Mouse (Mus musculus) small intestine, adult 2 months (tissue): ENCODE measurements around the gene Rdh5. TPM values are rescaled to one million over a fixed set of nuclear protein-coding genes. Genes with fewer than 3 reads are reported as not detected.

ENCODE experiments used
- H3K27ac ChIP-seq: fragments of 200-500 bp; 2 replicates; pipeline ENCODE4 v1.5.1; 2012; ENCODE audit warnings: low read depth, low read length, control low read depth, inconsistent platforms; ENCODE audit not compliant: insufficient read depth
- H3K27me3 ChIP-seq: fragments of 200-500 bp; 2 replicates; pipeline ENCODE4 v1.6.1; 2012; ENCODE audit warnings: mild to moderate bottlenecking, moderate library complexity, low read length, inconsistent platforms; ENCODE audit not compliant: control insufficient read depth, insufficient read depth
- H3K36me3 ChIP-seq: fragments of 200-500 bp; 2 replicates; pipeline ENCODE4 v1.6.1; 2012; ENCODE audit warnings: mild to moderate bottlenecking, low read length, control low read depth, inconsistent platforms; ENCODE audit not compliant: control insufficient read depth, insufficient read depth
- H3K4me1 ChIP-seq: fragments of 200-500 bp; 2 replicates; pipeline ENCODE4 v1.6.1; 2012; ENCODE audit warnings: low read length, inconsistent platforms, mixed read lengths; ENCODE audit not compliant: control insufficient read depth, insufficient read depth, insufficient read length
- H3K4me3 ChIP-seq: fragments of 200-500 bp; 2 replicates; pipeline ENCODE4 v1.5.1; 2012; ENCODE audit warnings: low read depth, mild to moderate bottlenecking, control low read depth, inconsistent platforms, low read length, moderate library complexity
- CTCF ChIP-seq: fragments of 200-500 bp; IDR thresholded peaks from 2 replicates; pipeline ENCODE4 v1.5.1; 2012; ENCODE audit warnings: low read depth, mild to moderate bottlenecking, control low read depth, inconsistent platforms, low read length, moderate library complexity, mixed read lengths; ENCODE audit not compliant: insufficient replicate concordance, insufficient read length; ENCODE audit errors: extremely low read depth
- POLR2A ChIP-seq: fragments of 200-500 bp; IDR thresholded peaks from 2 replicates; pipeline ENCODE4 v1.6.1; 2012; ENCODE audit warnings: low read depth, mild to moderate bottlenecking, control low read depth, inconsistent platforms, low read length, moderate library complexity
- WGBS: fragments of 180-500 bp; shearing (Covaris S2); methylation state at CpG from one replicate; pipeline ENCODE4 v1.1.7; 2018; 5-methylcytosine and 5-hydroxymethylcytosine counted together
- polyA plus RNA-seq: library from polyadenylated mRNA; depleted of rRNA; stranded (reverse); fragments of >200 nt; gene quantifications from 2 replicates; pipeline ENCODE4 v1.2.3, GENCODE M21; 2012

The Rdh5 gene
- polyA plus RNA-seq, 1 experiment: 30.3 TPM

DNA sequence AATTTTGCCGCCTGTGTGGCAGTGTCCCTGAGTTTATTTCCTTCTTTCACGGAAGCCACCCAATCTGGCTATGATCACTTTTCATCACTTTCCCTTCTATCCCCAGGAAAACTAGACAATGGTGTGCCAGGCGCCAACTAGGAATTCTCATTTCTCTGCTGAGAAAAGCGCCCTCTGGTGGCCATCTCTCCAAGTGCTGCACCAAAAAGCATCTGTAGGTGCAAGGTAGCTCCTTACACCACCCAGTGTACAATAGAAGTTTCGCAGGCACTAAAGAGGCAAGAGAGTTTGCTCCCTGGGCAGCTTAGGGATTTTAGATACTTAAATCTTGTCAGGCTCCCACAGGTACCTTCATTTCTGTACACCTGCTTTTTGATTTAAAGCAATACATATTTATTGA, 9.5 kb downstream of the Rdh5 start:
- TF ChIP-seq CTCF: peak; percentile 97; the same call in 1 of the 2 replicates
- TF ChIP-seq POLR2A: no peak
- Histone ChIP-seq H3K27ac (no peak overlapping the region), H3K4me3 (no peak overlapping the region), H3K27me3 (no peaks in the 10 kb centered on the region; the same call in 1 of the 2 replicates), H3K36me3 (peaks cover 27% of the 10 kb centered on the region), H3K4me1 (peaks cover 6% of the 10 kb centered on the region)
- 8% methylated on average over 5 of the region's 5 CpGs for whole genome bisulfite sequencing

DNA sequence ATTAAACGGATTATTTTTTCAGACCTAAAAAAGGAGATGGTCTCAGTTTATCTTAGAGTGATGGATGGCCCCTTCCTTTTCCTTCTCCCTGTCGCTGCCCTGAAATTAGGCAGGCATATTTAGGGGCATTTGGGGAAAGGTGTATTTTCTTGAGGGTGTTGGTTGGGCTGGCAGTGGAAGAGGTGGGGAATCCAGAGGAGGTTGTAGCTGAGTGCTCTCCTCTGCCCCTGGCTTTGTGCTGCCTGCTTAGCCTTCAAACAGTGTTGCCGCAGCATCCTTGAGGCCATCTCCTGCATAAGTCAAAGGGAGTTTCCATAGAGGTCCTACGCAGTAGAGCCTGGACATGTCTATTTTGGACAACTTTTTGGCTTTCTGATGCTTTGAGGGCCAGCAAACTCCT, 9.9 kb downstream of the Rdh5 start:
- Histone ChIP-seq H3K27ac (no peak overlapping the region), H3K4me3 (no peak overlapping the region), H3K36me3 (peaks cover 25% of the 10 kb centered on the region), H3K4me1 (peaks cover 4% of the 10 kb centered on the region; the same call in 1 of the 2 replicates), H3K27me3 (no peaks in the 10 kb centered on the region; the same call in 1 of the 2 replicates)
- 83% methylated on average over 4 of the region's 4 CpGs for WGBS
- TF ChIP-seq CTCF (no peak), POLR2A (no peak)

DNA sequence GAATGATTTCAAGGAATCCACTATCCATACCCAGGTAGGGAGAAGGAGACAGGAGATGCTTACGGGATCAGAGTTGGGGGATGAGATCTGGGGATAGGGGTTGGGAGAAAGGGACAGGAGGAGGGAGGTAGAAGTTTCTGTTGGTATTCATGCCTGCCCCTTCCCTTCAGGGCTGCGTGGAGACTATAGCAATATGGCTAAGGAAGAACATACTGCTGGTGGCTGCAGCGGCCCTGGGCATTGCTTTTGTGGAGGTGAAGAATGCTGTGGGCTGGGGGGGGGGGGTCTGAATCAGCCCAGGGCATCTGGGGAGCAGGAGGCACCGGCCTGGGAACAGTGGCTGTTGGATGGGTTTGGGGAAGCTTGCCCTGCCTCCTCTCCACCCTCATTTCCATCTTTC, 10.4 kb downstream of the Rdh5 start:
- no peak overlapping the region for H3K27ac ChIP-seq
- peaks cover 21% of the 10 kb centered on the region for H3K36me3 ChIP-seq
- no peak for TF ChIP-seq POLR2A
- TF ChIP-seq CTCF: no peak
- H3K27me3 ChIP-seq: no peaks in the 10 kb centered on the region; the same call in 1 of the 2 replicates
- H3K4me3 ChIP-seq: no peak overlapping the region
- H3K4me1 ChIP-seq: peaks cover 3% of the 10 kb centered on the region; the same call in 1 of the 2 replicates
- 80% methylated on average over 4 of the region's 4 CpGs for WGBS

DNA sequence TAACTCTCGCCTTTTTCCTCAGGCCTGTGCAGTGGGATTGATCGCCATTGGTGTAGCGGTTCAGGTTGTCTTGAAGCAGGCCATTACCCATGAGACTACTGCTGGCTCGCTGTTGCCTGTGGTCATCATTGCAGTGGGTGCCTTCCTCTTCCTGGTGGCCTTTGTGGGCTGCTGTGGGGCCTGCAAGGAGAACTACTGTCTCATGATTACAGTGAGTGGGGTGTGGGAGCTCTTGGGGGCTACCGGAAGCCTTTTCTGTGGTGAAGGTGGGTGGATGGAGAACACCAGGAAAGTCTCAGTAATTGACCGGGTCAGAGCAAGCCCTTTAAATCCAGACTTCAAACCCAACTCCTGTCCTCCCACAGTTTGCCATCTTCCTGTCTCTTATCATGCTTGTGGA, 11.3 kb downstream of the Rdh5 start:
- Histone ChIP-seq H3K27me3 (no peaks in the 10 kb centered on the region; the same call in 1 of the 2 replicates), H3K36me3 (peaks cover 17% of the 10 kb centered on the region), H3K4me1 (peaks cover 3% of the 10 kb centered on the region; the same call in 1 of the 2 replicates), H3K27ac (no peak overlapping the region), H3K4me3 (peak overlapping the region; percentile 100)
- WGBS: 90% methylated on average over 6 of the region's 6 CpGs
- TF ChIP-seq CTCF: no peak
- no peak for TF ChIP-seq POLR2A

DNA sequence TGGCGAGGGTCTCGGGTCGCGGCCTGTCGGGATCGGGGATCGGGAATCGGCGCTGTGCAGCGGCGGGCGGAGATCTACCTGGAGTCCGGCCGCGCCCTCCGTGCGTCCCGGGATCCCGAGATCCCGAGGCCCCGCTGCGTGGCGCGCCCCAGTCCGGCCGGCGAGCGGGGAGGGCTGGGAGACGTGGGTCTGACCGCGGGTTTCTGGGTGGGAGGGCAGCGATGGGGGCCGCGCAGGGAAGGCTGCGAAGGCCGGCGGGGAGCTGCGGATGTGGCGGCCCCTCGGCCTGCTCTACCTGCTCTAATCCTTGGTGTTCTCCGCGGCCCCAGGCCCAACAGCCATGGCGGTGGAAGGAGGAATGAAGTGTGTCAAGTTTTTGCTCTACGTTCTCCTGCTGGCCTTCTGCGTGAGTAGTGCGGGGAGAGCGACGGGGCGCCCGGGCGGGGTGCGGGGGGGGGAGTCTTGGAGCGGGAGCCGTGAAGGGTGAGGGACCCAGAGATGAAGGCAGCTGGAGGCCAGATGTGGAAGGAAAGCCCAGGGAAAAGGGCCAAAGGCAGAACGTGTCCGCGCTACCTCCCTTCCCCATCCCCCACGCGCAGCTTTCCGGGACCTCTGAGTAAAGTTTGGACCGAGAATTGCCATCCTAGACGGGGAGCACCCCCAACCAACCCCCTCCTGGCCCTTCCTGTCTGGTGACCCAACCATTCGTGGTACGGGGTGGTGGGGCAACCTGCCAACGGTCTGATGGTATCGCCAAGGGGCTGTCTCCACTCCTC, 12.4 kb downstream of the Rdh5 start:
- TF ChIP-seq POLR2A: no peak
- no peak for TF ChIP-seq CTCF
- Histone ChIP-seq H3K4me3 (peak overlapping the region; percentile 100), H3K27me3 (no peaks in the 10 kb centered on the region; the same call in 1 of the 2 replicates), H3K4me1 (peaks cover 3% of the 10 kb centered on the region; the same call in 1 of the 2 replicates), H3K36me3 (peaks cover 15% of the 10 kb centered on the region), H3K27ac (peak overlapping the region; percentile 90)
- WGBS: 2% methylated on average over 66 of the region's 66 CpGs

DNA sequence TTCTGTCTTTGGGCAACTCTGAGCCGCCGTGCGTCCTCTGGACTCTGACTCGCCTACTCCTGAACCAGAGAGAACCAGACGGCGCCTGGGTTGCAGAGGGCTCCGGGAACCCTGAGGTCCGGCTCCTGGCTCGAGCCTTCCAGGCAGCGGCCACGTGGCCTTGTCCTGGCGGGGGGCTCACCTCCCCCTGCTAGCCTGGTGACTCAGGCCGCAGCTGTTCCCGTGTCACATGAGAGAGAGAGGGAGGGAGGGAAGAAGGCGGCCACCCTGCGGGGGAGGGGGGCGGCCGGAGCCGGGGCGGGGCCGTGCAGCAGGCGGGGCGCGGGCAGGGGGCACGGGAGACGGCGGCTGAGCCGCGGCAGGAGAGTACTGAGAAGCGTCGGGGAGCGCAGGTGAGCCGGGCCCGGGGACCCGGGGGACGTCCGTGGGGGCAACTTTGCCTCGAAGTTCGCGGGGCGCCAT, 13.1 kb downstream of the Rdh5 start:
- Histone ChIP-seq H3K27me3 (no peaks in the 10 kb centered on the region; the same call in 1 of the 2 replicates), H3K36me3 (peaks cover 11% of the 10 kb centered on the region), H3K4me3 (peak overlapping the region; percentile 100), H3K27ac (peak overlapping the region; percentile 90), H3K4me1 (peaks cover 3% of the 10 kb centered on the region; the same call in 1 of the 2 replicates)
- TF ChIP-seq POLR2A: peak; percentile 70
- no peak for TF ChIP-seq CTCF
- WGBS: 2% methylated on average over 34 of the region's 41 CpGs

DNA sequence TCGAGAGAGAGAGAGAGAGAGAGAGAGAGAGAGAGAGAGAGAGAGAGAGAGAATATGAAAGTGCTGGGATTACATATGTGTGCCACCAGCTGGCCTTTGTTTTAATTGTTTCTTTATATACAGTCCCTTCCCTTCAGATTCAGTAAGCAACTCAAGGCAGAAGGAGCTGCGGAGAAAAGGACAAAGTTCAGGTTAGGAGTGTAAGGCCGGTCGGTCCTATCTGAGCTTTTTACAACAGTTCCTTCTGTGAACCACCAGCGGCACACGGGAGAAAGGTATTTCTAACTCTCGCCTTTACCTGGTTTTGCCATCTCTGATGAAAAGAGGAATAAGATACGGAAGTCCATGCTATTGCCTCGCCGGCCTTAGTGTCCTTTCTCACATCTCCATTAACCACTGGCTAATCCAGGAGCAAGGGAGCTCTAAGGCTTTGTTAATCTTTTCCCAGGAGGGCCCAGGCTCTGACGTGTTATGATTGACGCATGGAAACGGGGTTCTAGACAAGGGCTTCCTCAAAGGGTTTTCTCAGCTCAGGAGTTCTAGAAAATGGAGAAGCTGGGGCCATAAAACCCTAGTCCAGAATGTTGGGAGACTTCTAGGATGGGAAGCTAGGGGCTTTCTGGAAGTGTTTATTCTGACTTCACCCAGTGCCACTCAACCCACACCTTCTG, 13.8 kb downstream of the Rdh5 start:
- no peaks in the 10 kb centered on the region; the same call in 1 of the 2 replicates for H3K27me3 ChIP-seq
- TF ChIP-seq POLR2A: no peak; the same call in 1 of the 2 replicates
- TF ChIP-seq CTCF: no peak
- peak overlapping the region; percentile 88 for H3K27ac ChIP-seq
- WGBS: 19% methylated on average over 13 of the region's 13 CpGs
- peak overlapping the region; percentile 100 for H3K4me3 ChIP-seq
- peaks cover 7% of the 10 kb centered on the region; the same call in 1 of the 2 replicates for H3K4me1 ChIP-seq
- peaks cover 5% of the 10 kb centered on the region for H3K36me3 ChIP-seq
